Mouse (Mus musculus): ENCODE results near the gene Arl4a. TPM values are rescaled to one million over a fixed set of nuclear protein-coding genes. Genes with fewer than 3 reads are reported as not detected.

The Arl4a gene
- total RNA-seq, 1 experiment from 2014 or later = 59.3 TPM

- no peak for DNase-seq
These were observed 28.0 kb downstream of the Arl4a start for GRCm38 (mm10) chr12:40009866-40010265.

GRCm38 (mm10) chr12:40008459-40008858, 29.4 kb downstream of the Arl4a start:
- DNase-seq = no peak

- no peak for DNase-seq
These were observed 33.1 kb downstream of the Arl4a start for GRCm38 (mm10) chr12:40004766-40005165.

- no peak for DNase-seq
These were observed 39.0 kb downstream of the Arl4a start for GRCm38 (mm10) chr12:39998853-39999195.

GRCm38 (mm10) chr12:39998070-39998852, 39.6 kb downstream of the Arl4a start:
- DNase-seq = no peak

- no peak for DNase-seq
These were observed 40.2 kb downstream of the Arl4a start for GRCm38 (mm10) chr12:39997651-39998050.

- no peak for DNase-seq
These were observed 41.8 kb downstream of the Arl4a start for GRCm38 (mm10) chr12:39996015-39996414.

GRCm38 (mm10) chr12:39995609-39996008, 42.2 kb downstream of the Arl4a start:
- no peak for DNase-seq

GRCm38 (mm10) chr12:39992767-39993302, 45.0 kb downstream of the Arl4a start:
- DNase-seq = no peak

- DNase-seq = no peak
These were observed 46.7 kb downstream of the Arl4a start for GRCm38 (mm10) chr12:39990830-39991780.

GRCm38 (mm10) chr12:39989136-39989535, 48.7 kb downstream of the Arl4a start:
- no peak for DNase-seq

GRCm38 (mm10) chr12:39987177-39987576, 50.6 kb downstream of the Arl4a start:
- DNase-seq = no peak

GRCm38 (mm10) chr12:39985639-39986038, 52.2 kb downstream of the Arl4a start:
- peak; percentile 5 for DNase-seq

GRCm38 (mm10) chr12:39979792-39980191, 58.0 kb downstream of the Arl4a start:
- DNase-seq = no peak

GRCm38 (mm10) chr12:39979066-39979465, 58.8 kb downstream of the Arl4a start:
- DNase-seq = no peak

- DNase-seq = peak; percentile 14
These were observed 59.7 kb downstream of the Arl4a start for GRCm38 (mm10) chr12:39977996-39978590.

- no peak for DNase-seq
These were observed 61.4 kb downstream of the Arl4a start for GRCm38 (mm10) chr12:39976426-39976825.

- no peak for DNase-seq
These were observed 61.9 kb downstream of the Arl4a start for GRCm38 (mm10) chr12:39975829-39976340.

GRCm38 (mm10) chr12:39974977-39975583, 62.7 kb downstream of the Arl4a start:
- no peak for DNase-seq

- no peak for DNase-seq
These were observed 63.6 kb downstream of the Arl4a start for GRCm38 (mm10) chr12:39974273-39974672.

- no peak for DNase-seq
These were observed 68.3 kb downstream of the Arl4a start for GRCm38 (mm10) chr12:39969500-39969899.

- DNase-seq = no peak
These were observed 69.7 kb downstream of the Arl4a start for GRCm38 (mm10) chr12:39968109-39968508.
